Mouse (Mus musculus) CD8-positive naive resting alpha-beta T cell, adult 2 months (primary cell): ENCODE measurements around the gene Jph4.
A peak's percentile ranks its signal among the peaks of the same experiment; 100 is the strongest.

ENCODE experiments used
- DNase-seq, 2 experiments: peaks; one replicate each; pipeline ENCODE4 v3.0.0; 2022; ENCODE audit warnings: low read depth in 2 of 2, low spot score in 2 of 2

Jph4 gene

GRCm38 (mm10) chr14:55066042-55066441 lies 50.7 kb downstream of the Jph4 start:
- DNase-seq, result no peak

DNA sequence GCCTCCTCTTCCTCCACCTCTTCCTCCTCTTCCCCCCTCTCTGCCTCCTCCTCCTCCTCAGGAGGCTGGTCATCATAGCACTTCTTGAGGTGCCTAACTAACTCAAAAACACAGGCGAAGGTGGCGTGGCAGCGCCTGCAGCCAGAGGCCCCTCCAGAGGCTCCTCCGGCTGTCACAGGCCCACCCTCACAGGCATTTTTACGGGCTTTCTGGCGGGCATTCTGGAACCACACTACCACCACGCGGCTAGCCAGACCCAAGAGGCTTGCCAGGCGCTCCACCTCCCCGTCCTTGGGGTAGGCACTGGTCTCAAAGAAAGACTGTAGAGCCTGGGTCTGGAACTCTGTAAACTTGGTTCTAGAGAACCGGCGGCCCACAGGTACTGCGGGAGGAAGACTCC lies 51.3 kb downstream of the Jph4 start:
- DNase-seq, result no peak

DNA sequence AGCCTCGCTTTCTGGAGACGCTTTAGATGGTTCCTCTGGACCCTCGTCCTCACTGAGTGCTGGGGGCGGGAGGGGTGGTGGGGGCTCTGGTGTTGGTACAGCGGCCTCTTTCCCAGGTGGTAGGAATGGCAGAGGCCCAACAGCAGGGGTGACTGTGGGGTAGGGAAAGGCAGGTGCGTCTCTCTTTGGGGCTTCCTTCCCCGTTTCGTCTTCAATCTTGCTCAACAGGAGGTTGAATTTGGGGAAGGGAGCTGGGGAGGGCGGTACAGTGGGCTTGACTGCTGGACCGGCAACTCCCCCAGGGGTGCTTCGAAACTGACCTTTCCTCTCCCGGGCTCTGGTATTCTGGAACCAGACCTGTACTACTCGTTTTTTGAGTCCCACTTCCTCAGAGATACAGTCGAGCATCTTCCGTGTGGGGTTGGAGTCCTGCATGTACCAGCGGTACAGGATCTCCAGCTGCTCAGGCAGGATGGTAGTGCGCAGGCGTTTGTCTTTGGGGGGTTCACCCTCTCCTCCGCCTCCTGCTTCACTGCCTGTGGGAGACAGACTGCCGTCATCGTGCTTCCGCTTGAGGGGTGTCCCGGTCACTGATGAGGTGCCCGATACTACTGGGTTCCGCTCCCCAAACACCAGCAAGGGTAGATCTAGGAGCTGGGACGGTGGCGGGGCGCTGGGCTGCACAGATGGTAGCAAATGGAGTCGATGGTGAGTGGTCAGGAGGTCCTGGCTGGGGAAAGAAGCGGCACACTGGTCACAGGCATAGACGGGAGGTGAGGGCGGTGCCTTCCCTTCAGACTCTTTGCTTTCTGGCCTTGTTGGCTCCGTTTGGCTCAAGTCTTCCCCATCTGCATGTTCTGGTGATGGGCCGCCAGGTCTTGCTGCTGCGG lies 52.0 kb downstream of the Jph4 start:
- no peak for DNase-seq

- DNase-seq, result no peak
Observed at GRCm38 (mm10) chr14:55063581-55064381, 53.0 kb downstream of the Jph4 start.

GRCm38 (mm10) chr14:55063117-55063516 lies 53.6 kb downstream of the Jph4 start:
- DNase-seq, result no peak

DNA sequence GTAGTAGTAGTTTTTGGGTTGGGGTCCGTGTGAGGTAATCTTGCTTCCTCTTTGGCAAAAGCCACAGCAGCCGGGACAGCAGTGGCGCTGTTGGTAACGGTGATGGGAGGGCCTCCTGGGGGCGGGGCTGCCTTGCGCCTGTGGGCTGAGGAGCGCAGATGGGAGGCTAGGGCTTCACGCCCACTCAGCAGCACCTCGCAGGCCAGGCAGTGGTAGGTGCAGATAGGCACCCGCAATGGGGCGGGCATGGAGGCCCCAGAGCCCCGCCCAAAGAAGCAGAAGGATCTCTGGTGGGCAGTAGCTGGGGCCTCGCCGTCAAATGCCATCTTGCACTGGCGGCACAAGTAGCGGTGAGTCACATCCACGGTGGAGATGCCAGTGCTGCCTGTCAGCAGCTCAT lies 54.1 kb downstream of the Jph4 start:
- DNase-seq, result peak in 1 of 2 experiments; percentile 6

GRCm38 (mm10) chr14:55061845-55062244 lies 54.9 kb downstream of the Jph4 start:
- DNase-seq, result no peak

GRCm38 (mm10) chr14:55059931-55060330 lies 56.8 kb downstream of the Jph4 start:
- DNase-seq, result no peak

DNA sequence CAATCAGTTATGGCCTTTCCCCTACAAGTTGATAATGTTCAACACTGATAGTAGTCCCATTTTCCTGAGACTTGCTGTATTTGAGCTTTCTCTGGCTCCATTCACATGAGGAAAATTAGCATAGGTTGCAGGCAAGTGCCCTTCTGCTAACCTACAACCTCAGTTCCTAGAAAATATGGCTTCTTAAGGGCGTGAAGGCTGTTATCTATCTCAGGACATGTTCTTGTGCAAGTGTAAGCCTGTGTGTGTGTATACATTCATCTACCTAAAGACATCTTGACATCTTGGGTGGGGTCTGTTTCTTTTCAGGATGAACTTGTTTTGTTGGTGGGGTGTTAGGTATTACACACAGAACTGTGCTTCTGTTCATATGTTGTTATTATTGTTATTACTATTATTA lies 57.7 kb downstream of the Jph4 start:
- DNase-seq, result no peak
